Mouse (Mus musculus) heart, postnatal 0 days (tissue): ENCODE measurements around the gene Slc9a9. TPM values are rescaled to one million over a fixed set of nuclear protein-coding genes. Genes with fewer than 3 reads are reported as not detected.

Experiments used
- ATAC-seq: fragments of 200-750 bp; cut with Nextera tagmentation; 2 replicates; pipeline ENCODE4 v1.8.0; 2017; ENCODE audit warnings: low read depth, moderate number of reproducible peaks, moderate library complexity; ENCODE audit not compliant: insufficient read depth
- DNase-seq: peaks from one replicate; pipeline ENCODE4 v3.0.0-alpha.2; 2016; ENCODE audit warnings: low spot score
- H3K27ac ChIP-seq: fragments of 300-500 bp; sonication (generic); 2 replicates; pipeline ENCODE4 v1.5.1; 2014; ENCODE audit warnings: low read depth, mild to moderate bottlenecking
- H3K27me3 ChIP-seq: fragments of 300-500 bp; sonication (generic); 2 replicates; pipeline ENCODE4 v1.6.1; 2014; ENCODE audit warnings: low read length, mixed read lengths; ENCODE audit not compliant: control insufficient read depth, insufficient read depth
- H3K36me3 ChIP-seq: fragments of 300-500 bp; sonication (generic); replicated peaks from 2 replicates; pipeline ENCODE4 v1.6.1; 2014; ENCODE audit warnings: low read length, mixed read lengths; ENCODE audit not compliant: control insufficient read depth, insufficient read depth
- H3K4me1 ChIP-seq: fragments of 300-500 bp; sonication (generic); 2 replicates; pipeline ENCODE4 v1.6.1; 2014; ENCODE audit warnings: antibody characterized with exemption; ENCODE audit not compliant: control insufficient read depth, insufficient read depth
- H3K4me2 ChIP-seq: fragments of 300-500 bp; sonication (generic); 2 replicates; pipeline ENCODE4 v1.6.1; 2014; ENCODE audit warnings: low read depth, mild to moderate bottlenecking, low read length, moderate library complexity
- H3K4me3 ChIP-seq: fragments of 300-500 bp; sonication (generic); 2 replicates; pipeline ENCODE4 v1.5.1; 2014; ENCODE audit warnings: low read depth, low read length
- H3K9ac ChIP-seq: fragments of 300-500 bp; sonication (generic); replicated peaks from 2 replicates; pipeline ENCODE4 v1.6.1; 2014; ENCODE audit warnings: low read depth, low read length, mixed read lengths
- H3K9me3 ChIP-seq: fragments of 300-500 bp; sonication (generic); replicated peaks from 2 replicates; pipeline ENCODE4 v1.6.1; 2016; ENCODE audit warnings: low read length; ENCODE audit not compliant: control insufficient read depth
- CTCF ChIP-seq: IDR thresholded peaks from 2 replicates; pipeline ENCODE4 v1.5.1; 2016; ENCODE audit warnings: antibody characterized with exemption, control low read depth, low read depth
- EP300 ChIP-seq: IDR thresholded peaks from 2 replicates; pipeline ENCODE4 v1.6.1; 2016; ENCODE audit warnings: antibody characterized with exemption, low read depth
- WGBS: fragments of 180-500 bp; shearing (Covaris S2); extraction: QIAGEN DNeasy Blood & Tissue Kit; methylation state at CpG from one replicate; pipeline ENCODE4 v1.1.7; 2014; 5-methylcytosine and 5-hydroxymethylcytosine counted together
- polyA plus RNA-seq: library from polyadenylated mRNA; unstranded; fragments of >200 nt; fragmentation: Nextera tagmentation; extraction: Ambion mirVana; gene quantifications from 2 replicates; pipeline ENCODE4 v1.2.1, GENCODE M21; 2015
- total RNA-seq: library from RNA; depleted of rRNA; stranded (reverse); fragments of >200 nt; gene quantifications from 2 replicates; pipeline ENCODE4 v1.2.3, GENCODE M21; 2014; ENCODE audit warnings: low replicate concordance

The Slc9a9 gene
- total and polyA plus RNA-seq, 2 experiments from 2014 or later = 1.9 to 7.1 TPM

GRCm38 (mm10) chr9:94945569-94946135 lies 275.9 kb downstream of the Slc9a9 start:
- 81% methylated on average over 7 of the region's 7 CpGs for WGBS
- DNase-seq (no peak), ATAC-seq (no peak)
- Histone ChIP-seq H3K4me3 (no peak overlapping the region), H3K4me1 (no peaks in the 10 kb centered on the region), H3K9me3 (no peaks in the 10 kb centered on the region), H3K27ac (no peak overlapping the region), H3K27me3 (no peaks in the 10 kb centered on the region), H3K9ac (no peak overlapping the region), H3K36me3 (no peaks in the 10 kb centered on the region), H3K4me2 (no peak overlapping the region)
- TF ChIP-seq EP300 = no peak
- no peak for TF ChIP-seq CTCF

- Histone ChIP-seq H3K9ac (no peak overlapping the region), H3K27ac (no peak overlapping the region), H3K27me3 (no peaks in the 10 kb centered on the region), H3K4me1 (no peaks in the 10 kb centered on the region), H3K4me2 (no peak overlapping the region), H3K4me3 (no peak overlapping the region), H3K36me3 (no peaks in the 10 kb centered on the region), H3K9me3 (0 out of 2 replicates have a peak, but pooled peaks cover 2% of the 10 kb centered on the region)
- TF ChIP-seq EP300 = no peak
- TF ChIP-seq CTCF = no peak
- no peak for ATAC-seq
- DNase-seq = no peak
- WGBS = 69% methylated on average over 7 of the region's 7 CpGs
Observed at GRCm38 (mm10) chr9:94947246-94947645, 277.5 kb downstream of the Slc9a9 start.

GRCm38 (mm10) chr9:94950676-94951075 lies 281.0 kb downstream of the Slc9a9 start:
- Histone ChIP-seq H3K4me2 (no peak overlapping the region), H3K4me1 (no peaks in the 10 kb centered on the region), H3K9me3 (0 out of 2 replicates have a peak, but pooled peaks cover 2% of the 10 kb centered on the region), H3K9ac (no peak overlapping the region), H3K4me3 (no peak overlapping the region), H3K27me3 (no peaks in the 10 kb centered on the region), H3K27ac (no peak overlapping the region), H3K36me3 (no peaks in the 10 kb centered on the region)
- DNase-seq (no peak), ATAC-seq (no peak)
- WGBS = 53% methylated on average over 3 of the region's 3 CpGs
- TF ChIP-seq CTCF (no peak), EP300 (no peak)

GRCm38 (mm10) chr9:94955645-94956044 lies 285.9 kb downstream of the Slc9a9 start:
- Histone ChIP-seq H3K4me2 (no peak overlapping the region), H3K36me3 (no peaks in the 10 kb centered on the region), H3K4me1 (no peaks in the 10 kb centered on the region), H3K4me3 (no peak overlapping the region), H3K9me3 (0 out of 2 replicates have a peak, but pooled peaks cover 2% of the 10 kb centered on the region), H3K27me3 (no peaks in the 10 kb centered on the region), H3K27ac (no peak overlapping the region), H3K9ac (no peak overlapping the region)
- TF ChIP-seq CTCF = no peak
- TF ChIP-seq EP300 = no peak
- WGBS = 21% methylated on average over 2 of the region's 2 CpGs
- ATAC-seq (no peak), DNase-seq (no peak)

GRCm38 (mm10) chr9:94958382-94958781 lies 288.7 kb downstream of the Slc9a9 start:
- no peak overlapping the region for H3K4me3 ChIP-seq
- no peaks in the 10 kb centered on the region for H3K9me3 ChIP-seq
- no peaks in the 10 kb centered on the region for H3K4me1 ChIP-seq
- no peaks in the 10 kb centered on the region for H3K36me3 ChIP-seq
- no peak overlapping the region for H3K27ac ChIP-seq
- no peak for TF ChIP-seq CTCF
- no peak for TF ChIP-seq EP300
- DNase-seq (no peak), ATAC-seq (no peak)
- H3K4me2 ChIP-seq = no peak overlapping the region
- 59% methylated on average over 2 of the region's 2 CpGs for whole genome bisulfite sequencing
- H3K27me3 ChIP-seq = no peaks in the 10 kb centered on the region
- no peak overlapping the region for H3K9ac ChIP-seq

- Histone ChIP-seq H3K27me3 (no peaks in the 10 kb centered on the region), H3K4me3 (no peak overlapping the region), H3K9me3 (no peaks in the 10 kb centered on the region), H3K4me2 (no peak overlapping the region), H3K36me3 (no peaks in the 10 kb centered on the region), H3K27ac (no peak overlapping the region), H3K4me1 (no peaks in the 10 kb centered on the region), H3K9ac (no peak overlapping the region)
- DNase-seq (no peak), ATAC-seq (no peak)
- no peak for TF ChIP-seq EP300
- no peak for TF ChIP-seq CTCF
- 90% methylated on average over 5 of the region's 5 CpGs for WGBS
Observed at GRCm38 (mm10) chr9:94968596-94969120, 298.9 kb downstream of the Slc9a9 start.
